Mouse (Mus musculus) heart, postnatal 25 days (tissue): Measurements from ENCODE around the gene Il10rb. TPM values are rescaled to one million over a fixed set of nuclear protein-coding genes. Genes with fewer than 3 reads are reported as not detected.

Experiments used
- DNase-seq: peaks from one replicate; pipeline ENCODE4 v3.0.0; 2022; ENCODE audit warnings: low spot score
- intact Hi-C: fragments of 180-260 bp; cut with DNase I; formaldehyde crosslinking; loops from one replicate; pipeline ENCODE4 v1.15.1; 2025
- total RNA-seq, 2 experiments: library from RNA; stranded (reverse); gene quantifications; 2 replicates each; pipeline ENCODE4 v1.2.3; 2021

The Il10rb gene
- total RNA-seq, 2 experiments from 2014 or later, result 97.5 to 105 TPM

- no peak for DNase-seq
- intact Hi-C loops, result no loop called here
Observed at GRCm38 (mm10) chr16:91379412-91379811, 26.6 kb upstream of the Il10rb start.

GRCm38 (mm10) chr16:91380151-91380550 is 25.8 kb upstream of the Il10rb start:
- intact Hi-C loops, result no loop called here
- no peak for DNase-seq

DNA sequence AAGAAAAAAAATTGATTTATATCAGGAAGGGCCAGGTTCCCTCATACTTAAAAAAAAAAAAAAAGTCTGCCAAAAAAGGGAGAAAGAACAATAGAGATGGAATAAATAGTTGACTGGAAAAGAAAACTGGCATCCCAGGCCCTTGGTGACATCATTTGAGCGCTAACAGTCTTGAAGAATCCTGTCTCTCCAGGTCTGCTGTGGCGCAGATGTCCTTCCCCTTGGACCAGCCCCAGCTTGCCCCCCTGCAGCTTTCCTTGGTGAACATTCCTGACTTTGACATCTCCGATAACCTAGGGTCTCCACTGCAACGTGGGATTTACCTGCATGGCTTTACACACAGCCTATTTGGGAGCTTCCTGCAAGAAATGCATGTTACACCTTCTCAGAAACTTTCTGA is 24.4 kb upstream of the Il10rb start:
- intact Hi-C loops, result no loop called here
- DNase-seq, result no peak

- intact Hi-C loops, result no loop called here
- no peak for DNase-seq
Observed at GRCm38 (mm10) chr16:91382261-91382790, 23.6 kb upstream of the Il10rb start.

GRCm38 (mm10) chr16:91384221-91384620 is 21.7 kb upstream of the Il10rb start:
- no peak for DNase-seq
- intact Hi-C loops, result no loop called here

DNA sequence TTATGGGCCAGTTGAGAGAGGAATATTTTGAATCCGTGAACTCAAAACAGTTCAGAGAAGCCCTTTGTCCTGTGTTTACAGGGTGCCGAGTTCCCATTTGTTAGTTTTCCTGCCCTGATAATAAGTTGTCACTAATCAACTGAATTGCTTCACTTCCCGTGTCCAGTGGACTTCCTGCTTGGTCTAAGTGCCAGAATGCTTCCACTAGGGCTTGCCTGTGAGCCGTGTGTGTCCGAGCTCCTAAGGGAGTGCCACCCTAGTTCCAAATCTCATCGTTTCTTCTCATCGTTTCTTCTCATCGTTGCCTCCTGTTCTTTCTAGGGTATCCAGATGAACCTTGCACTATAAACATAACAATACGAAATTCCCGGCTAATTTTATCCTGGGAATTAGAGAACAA is 20.3 kb upstream of the Il10rb start:
- intact Hi-C loops, result no loop called here
- DNase-seq, result peak; percentile 52

DNA sequence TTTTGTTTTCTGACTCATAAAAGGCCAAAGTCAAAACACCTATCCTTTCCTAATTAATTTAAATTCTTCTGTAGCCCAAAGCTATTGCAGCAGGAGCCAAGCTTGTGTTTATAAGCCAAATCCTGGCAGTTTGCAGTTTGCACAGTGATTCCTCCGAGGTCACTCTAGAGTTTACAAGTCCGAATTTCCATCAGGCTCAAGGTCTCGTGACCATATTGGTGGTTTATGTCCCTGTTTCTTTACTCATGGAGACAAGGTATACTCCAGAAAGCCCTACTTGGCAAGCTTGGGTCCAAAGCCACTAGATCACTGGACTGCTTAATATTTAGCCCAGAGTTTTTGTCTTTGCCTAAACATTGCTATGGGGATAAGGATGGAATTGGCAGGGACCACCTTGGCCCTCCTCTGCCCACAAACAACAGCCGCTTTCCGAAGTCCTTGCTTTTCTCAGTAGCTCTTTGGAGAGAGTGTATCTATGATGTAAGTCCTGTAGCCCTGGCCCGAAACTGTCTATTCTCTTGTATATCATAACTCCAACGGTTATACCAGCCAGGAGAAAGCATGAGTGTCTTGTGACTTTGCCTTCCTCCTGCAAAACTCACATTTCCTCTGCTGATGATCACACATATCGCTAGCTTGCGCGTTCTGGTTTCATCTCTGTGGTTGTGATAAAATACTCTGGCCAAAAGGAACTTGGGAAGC is 19.4 kb upstream of the Il10rb start:
- DNase-seq, result no peak
- intact Hi-C loops, result no loop called here

- DNase-seq, result no peak
- intact Hi-C loops, result no loop called here
Observed at GRCm38 (mm10) chr16:91387121-91387486, 18.9 kb upstream of the Il10rb start.

GRCm38 (mm10) chr16:91390100-91390499 is 15.9 kb upstream of the Il10rb start:
- intact Hi-C loops, result no loop called here
- no peak for DNase-seq

DNA sequence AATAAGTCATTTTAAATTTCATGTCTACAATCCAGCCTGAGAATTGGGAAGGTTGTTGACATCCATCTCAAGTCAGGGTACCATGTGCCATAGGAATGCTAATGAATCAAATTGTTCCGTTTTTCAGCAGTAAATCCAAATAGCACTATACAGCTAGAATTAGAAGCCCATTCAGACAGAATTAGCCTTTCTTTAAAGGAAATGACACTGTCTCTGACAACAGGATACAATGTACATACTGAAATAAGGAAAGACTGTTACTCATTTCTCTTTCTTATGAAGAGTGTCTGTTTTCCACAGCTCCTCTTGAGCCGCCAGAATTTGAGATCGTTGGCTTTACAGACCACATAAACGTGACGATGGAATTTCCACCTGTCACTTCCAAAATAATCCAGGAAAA is 14.5 kb upstream of the Il10rb start, which contains the start of gene Gm21970:
TSS of gene Gm21970 (plus strand) at position 301 of the 400 bp plus-strand sequence.
- no peak for DNase-seq
- intact Hi-C loops, result no loop called here

GRCm38 (mm10) chr16:91394826-91395410 is 11.0 kb upstream of the Il10rb start:
- intact Hi-C loops, result no loop called here
- no peak for DNase-seq

DNA sequence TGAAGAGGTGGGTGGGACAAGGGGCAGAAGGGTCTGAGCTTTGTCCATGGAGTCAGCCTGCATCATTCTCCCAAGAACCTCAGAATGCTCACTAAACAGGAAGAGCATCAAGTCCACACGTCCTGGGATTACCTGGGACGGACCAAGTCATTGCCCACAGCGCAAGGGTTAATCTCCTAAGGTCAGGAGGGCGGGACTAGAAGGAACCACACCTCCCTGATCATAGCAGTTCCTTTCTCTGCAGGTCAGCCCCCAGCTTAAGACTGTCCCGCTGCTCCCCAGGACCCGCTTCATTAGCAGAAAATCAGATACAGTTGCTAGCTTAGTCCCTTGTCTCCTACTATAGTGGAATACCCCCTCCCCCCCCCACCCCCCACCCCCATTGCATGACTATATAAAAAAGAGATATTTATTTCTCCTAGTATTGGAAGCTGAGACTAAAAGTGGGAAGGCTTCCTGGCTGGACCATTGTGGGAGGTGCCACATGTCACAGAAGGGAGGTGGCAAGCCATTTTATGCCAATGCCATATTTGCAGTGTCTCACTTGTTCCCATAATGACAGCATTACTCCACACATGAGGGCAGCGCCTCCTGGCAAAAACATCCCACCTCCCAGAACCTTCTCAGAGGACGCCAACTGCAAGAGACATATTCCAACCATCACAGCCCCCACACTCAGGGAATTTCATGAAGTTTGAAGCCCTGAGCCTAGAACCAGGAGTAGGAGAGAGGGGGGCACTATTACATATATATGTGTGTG is 10.2 kb upstream of the Il10rb start:
- intact Hi-C loops, result no loop called here
- DNase-seq, result no peak

- intact Hi-C loops, result no loop called here
- DNase-seq, result no peak
Observed at GRCm38 (mm10) chr16:91396844-91397537, 9.0 kb upstream of the Il10rb start.

DNA sequence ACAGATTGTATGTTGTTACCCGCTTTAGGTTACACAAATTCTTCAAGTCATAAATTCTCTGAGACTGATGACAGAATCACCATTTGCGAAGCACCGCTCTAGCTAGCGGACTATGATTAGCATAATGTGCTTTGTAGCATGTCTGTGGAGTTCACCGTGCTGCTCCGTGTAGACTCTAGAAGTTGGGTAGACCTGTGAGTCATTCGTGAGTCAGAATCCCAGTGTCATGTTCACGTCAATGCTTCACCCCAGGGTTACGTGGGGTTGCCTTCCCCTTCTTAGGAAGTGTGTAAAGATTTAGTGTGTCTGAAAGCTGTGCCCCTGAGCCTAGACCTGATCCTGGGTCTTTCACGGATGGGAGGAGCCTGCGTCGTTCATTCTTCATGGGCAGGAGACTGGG is 7.9 kb upstream of the Il10rb start:
- DNase-seq, result no peak
- intact Hi-C loops, result no loop called here

DNA sequence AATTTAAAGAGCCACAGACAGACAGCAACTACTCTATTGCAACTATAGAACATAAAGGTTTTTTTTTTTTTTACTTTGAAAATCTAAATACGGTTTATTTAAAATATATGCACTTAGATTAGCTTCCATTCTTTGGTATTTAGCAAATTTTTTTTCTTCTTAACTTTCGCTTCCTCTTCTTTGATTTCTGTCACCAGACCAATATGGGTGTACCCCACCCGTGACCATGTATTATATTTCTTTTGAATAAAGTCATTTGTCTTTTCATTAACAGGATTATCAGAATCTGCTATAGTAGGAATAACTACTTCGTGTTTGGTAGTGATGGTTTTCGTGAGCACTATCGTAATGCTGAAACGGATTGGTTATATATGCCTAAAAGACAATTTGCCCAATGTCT is 7.0 kb upstream of the Il10rb start:
- no peak for DNase-seq
- intact Hi-C loops, result no loop called here

GRCm38 (mm10) chr16:91401569-91402165 is 4.3 kb upstream of the Il10rb start:
- intact Hi-C loops, result no loop called here

DNA sequence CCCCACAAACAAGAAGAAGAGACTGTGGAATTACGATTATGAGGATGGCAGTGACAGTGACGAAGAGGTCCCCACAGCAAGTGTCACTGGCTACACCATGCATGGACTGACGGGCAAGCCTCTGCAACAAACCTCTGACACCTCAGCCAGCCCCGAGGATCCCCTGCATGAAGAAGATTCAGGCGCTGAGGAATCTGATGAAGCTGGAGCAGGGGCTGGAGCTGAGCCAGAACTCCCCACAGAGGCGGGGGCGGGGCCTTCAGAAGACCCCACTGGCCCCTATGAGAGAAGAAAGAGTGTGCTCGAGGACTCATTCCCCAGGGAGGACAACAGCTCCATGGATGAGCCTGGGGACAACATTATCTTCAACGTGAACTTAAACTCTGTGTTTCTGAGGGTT is 2.2 kb upstream of the Il10rb start:
- intact Hi-C loops, result no loop called here
- no peak for DNase-seq

More at GRCm38 (mm10) chr16:91401569-91402165, 4.3 kb upstream of the Il10rb start:
- DNase-seq, result no peak

DNA sequence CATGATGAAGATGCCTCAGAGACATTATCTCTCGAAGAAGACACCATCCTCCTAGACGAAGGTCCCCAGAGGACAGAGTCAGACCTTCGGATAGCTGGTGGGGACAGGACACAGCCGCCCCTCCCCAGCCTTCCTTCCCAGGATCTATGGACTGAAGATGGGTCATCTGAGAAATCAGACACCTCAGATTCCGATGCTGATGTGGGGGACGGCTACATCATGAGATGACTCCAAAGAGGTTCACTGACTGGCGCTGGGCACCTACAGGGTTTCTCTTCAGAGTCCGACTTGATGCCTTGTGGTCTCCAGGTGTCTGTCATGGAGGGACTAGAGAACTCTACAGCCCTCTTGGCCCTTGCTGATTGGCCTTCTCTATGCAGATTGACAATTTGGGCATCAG is 1.8 kb upstream of the Il10rb start:
- intact Hi-C loops, result no loop called here
- DNase-seq, result no peak

DNA sequence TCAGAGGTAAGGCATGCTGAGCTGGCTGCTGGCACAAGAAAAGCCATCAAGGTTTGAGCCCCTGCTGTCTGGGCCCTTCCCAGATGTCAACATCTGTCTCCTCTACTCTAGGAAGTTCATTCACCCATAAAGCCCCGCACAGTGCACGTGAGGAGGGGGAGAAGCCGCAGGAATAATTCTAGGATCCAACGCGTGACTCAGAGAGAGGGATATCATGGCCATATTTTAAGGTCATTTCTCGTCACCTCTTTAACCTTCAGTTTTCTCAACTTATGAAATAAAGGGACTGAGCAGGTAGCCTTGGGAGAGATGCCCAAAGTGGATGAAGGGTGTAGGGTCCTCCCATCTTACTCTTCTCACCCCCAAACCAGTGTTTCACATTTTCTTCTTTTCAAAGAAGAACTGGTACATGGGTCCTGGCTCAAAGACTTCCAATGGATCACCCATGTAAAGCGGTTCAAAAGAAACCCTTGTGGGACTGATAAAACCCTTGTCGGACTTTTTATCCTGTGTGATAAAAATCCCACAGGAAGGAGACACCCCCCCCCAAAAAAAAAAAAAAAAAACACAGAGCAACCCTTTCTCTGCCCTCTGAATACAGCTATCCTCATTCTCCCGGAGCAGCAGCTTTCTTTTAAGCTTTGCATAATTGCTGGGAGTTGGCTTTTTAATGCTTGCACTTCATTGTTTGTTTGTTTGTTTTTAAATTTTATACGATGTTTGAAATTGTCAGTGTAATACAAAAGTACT is 961 bp upstream of the Il10rb start:
- intact Hi-C loops, result no loop called here
- no peak for DNase-seq
